Mouse (Mus musculus): ENCODE results near the gene Taar8c.
"Not testable (repeated sequence)": the region's sequence is repeated elsewhere in the genome, so short reads cannot be mapped to it uniquely, and the experiment has no call there.

The Taar8c gene

DNA sequence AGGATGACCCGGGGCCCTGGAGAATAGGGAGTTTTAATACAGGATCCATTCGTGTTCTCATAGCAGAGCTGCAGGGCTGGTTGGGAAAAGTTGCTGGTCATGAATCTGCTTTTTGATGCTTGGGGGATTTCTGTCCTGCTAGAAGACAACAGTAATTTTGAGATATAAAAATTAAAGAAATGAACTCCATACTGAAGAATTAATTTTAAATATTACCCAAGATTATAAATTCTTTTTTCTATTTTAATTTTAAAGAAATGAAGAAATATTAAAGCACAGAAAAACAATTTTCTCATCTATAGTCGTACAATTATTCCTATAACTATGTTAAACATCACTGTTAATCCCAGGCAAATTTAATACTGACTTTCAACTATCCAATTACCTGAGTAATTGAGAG is at the start of gene Taar8c:
TSS of gene Taar8c (minus strand) at position 101 of the 400 bp plus-strand sequence.
- not testable (repeated sequence) for DNase-seq

DNA sequence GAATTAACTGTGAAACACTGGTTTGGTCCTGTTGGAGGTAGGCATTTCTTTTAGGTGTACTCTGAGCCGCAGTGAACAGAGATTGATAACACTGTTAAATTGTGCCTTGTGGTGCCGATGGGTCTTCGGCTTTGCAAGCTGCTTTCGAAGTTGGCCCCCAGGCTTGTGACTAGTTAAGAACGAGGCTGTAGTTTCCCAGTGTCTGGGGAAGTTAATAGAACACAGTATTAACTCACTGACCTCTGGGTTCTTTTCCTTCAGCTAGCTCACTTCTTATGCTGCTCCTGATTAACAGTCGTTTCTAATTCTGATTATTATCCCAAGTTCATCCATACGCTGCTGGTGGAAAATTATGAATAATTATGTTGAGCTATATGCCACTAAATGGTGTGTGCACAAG is 48.4 kb upstream of the Taar8c start:
- no peak for DNase-seq

DNA sequence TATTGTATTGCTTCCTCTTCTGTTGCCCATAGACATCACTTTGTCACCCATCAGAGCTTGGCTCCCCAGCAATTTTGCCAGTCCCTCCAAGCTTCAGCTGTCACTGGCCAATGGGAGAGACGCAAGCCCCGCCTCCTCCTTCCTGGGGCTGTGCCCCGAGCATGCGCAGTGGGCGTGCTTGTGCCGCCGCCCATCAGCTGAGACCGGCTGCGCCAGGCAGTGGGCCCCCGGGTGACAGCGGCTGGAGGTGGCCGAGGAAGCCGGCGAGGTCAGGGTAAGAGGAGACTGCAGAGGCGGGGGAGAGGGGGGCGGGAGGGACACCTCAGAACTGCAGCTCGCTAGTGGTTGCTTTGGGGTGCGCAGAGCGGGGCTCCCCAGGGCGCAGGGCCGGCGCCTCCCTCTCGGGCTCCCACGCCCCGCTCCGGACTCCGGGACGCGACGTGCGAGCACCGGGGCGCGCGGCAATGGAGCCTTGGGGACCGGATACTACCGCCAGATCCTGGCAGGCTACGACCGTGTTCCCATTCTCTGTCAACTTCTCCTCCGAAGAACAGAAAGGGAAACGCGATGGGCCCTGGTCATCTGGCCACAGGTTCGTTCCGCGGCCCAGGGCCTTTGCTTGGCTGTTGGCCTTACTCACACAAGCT is 47.5 kb upstream of the Taar8c start, which contains the start of gene Stx7:
TSS of gene Stx7 (plus strand) at position 168 of the 647 bp plus-strand sequence.
- peak; percentile 96 for DNase-seq

DNA sequence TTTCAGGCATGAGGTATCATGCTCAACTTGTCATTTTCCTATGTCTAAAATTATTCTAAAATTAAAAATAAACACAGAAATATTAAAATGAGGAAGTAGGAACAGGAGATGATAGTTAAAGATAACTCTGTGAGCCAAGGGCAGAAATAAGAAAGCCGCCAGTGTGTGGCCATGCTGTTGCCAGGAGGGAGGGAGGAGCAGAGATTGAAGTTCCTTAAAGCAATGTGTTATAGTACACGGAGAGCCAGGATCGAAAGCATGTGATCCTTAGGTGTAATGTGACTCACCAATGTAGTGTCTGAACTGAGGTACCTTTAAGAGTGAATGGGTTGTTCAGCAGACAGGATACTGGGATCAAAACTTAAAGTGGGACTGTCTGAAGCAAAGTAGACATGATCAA is 41.0 kb upstream of the Taar8c start:
- no peak for DNase-seq

GRCm38 (mm10) chr10:24138623-24139261 is 37.0 kb upstream of the Taar8c start:
- DNase-seq, result no peak

GRCm38 (mm10) chr10:24134071-24134645 is 32.4 kb upstream of the Taar8c start:
- no peak for DNase-seq

DNA sequence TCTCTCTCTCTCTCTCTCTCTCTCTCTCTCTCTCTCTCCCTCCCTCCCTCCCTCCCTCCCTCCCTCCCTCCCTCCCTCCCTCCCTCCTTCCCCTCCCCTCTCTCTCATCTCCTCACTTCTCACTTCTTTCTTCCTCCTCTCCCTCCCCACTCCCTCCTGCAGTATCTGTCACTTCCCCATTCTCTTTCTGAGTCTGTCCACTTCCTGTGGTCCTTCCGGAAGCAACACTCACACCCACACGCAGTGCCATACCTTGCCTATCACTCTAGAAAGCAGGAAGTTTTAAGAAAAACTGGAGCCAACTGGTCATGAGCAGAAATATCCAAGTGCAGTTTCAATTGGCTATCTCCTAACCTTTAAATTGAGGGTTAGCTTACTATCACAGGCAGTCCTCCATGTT is 31.4 kb upstream of the Taar8c start:
- DNase-seq, result peak; percentile 34

DNA sequence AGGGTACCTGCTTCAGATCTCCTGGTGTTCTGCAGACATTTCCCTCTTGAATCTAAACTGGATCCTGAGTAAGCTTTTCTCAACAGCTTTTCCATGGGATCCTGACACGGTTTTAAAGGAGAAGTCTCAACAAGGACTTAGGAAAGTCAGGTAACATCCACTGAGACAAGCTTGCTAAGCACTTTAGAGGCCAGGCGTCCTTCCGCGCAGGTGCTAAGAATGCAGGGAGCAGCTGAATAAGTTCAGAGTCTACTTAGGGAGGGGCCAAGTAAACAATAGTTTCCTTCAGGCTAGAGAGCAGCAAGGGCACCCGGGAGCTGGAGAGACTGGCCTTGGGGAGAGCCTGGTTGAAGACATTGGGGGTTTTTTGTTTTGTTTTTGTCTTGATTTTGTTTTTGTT is 30.6 kb upstream of the Taar8c start:
- DNase-seq, result no peak

DNA sequence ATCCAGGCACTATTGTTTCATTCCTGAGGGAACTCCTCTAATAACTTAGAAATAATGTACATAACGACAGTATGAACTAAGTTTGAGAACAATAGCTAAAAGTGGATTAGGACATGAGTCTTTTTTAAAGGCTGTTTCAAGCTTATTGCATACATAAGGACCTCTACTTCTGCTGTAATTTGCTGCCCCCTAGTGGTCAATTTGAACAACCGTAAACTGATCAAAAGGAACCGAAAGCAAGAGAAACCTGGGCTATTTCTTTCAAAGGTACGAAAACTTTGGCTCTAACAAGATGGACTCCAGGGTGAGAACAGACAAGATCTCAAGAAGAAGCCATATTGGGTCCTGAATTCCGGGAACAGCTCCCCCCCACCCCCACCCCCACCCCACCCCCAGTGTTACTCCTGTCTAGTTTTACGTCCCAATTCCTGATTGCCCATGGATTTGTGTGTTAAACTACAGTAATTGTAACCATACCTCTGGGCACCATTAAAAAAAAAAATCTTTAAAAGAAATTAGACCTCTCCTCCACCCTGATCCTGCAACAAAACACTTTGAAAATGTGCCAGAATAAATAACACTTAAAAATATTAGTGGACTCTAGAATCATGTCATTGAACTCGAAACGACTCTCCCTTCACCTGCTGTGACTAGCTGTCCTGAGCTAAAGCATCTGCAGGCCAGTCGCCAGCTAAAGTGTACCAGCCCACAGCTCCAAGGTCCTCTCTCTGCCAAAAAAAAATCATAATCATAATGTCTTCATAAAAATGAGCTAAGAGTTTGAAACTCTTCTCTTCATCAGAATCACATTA is 29.9 kb upstream of the Taar8c start:
- DNase-seq, result peak; percentile 47

DNA sequence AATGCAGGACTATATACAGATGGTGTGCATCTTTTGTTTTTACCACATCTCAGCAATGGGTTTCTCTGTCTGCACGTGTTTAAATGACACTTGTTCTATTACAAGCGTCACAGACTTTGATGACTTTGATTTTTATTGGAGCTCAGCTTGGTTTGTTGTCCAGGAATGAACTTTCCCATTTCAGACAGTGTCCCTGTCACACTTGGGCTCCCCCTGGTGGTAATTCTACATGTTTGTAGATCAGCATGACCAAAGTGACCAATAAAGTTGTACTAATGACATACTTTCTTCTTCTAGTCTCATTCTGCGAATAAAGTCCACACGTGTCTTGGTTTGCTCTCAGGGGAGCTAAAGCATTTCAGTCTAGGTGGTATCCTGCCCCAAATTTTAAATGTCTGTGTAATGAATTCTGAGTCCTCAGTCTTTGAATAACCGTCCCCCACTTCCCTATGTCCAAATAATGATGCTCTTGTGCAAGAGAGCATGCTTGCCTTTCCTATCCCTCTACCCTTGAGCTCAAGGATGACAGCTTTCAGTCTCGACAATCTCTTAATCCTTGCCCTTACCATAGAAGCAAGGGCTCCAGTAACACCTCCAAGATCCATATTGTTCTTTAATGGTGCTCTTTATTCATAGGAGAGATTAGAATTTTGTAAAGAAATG is 9.5 kb upstream of the Taar8c start:
- peak; percentile 12 for DNase-seq

DNA sequence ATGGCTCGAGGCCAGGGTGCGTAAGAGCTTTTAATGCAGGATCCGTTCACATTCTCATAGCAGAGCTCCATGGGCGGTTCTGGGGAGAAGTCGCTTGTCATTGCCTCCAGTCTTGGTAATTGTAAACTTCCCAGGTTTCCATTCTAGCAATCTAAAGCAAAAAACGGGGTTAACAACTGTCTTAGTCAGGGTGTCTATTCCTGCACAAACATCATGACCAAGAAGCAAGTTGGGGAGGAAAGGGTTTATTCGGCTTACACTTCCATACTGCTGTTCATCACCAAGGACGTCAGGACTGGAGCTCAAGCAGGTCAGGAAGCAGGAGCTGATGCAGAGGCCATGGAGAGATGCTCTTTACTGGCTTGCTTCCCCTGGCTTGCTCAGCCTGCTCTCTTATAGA is 7.7 kb upstream of the Taar8c start, which contains the start of gene Taar9:
TSS of gene Taar9 (minus strand) at position 101 of the 400 bp plus-strand sequence.
- DNase-seq, result not testable (repeated sequence)

DNA sequence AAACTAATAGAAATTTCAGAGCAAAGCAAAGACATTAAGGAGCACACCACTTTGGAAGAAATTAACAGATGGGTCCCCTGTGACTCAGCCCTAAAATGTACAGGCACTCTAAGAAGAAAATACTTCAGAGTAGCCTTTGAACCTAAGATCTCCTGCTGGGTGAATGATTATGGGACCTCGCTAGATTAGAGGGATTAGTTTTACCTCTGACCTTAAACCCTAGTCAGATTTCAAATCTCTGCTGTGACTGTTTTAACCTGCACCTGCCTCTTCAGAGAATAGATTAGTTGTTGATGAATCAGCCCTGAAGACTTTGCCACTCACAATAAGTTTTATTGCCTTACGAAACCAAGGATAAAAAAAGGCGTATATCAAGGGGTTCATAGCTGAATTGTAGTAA is 6.5 kb upstream of the Taar8c start:
- DNase-seq, result no peak

DNA sequence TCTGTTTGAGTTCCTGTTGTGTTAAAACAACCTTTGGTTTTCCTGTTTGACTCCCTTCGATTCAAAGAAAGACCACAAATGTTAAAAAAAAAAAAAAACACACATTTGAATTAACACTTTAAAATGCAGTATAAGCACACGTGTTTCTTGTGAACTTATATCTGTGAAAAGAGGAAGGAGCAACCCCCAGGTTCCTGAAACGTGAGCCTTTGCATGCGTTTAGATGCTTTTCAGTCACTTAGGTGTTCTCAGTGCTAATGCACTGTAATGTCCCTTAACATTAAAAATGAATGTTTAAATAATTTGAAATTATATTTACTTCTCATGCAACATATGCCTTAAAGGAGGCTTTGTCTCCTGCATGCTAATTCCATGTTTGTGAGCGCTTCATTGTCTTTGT is 6.0 kb upstream of the Taar8c start:
- no peak for DNase-seq

GRCm38 (mm10) chr10:24103299-24103698 is 1.6 kb upstream of the Taar8c start:
- not testable (repeated sequence) for DNase-seq

DNA sequence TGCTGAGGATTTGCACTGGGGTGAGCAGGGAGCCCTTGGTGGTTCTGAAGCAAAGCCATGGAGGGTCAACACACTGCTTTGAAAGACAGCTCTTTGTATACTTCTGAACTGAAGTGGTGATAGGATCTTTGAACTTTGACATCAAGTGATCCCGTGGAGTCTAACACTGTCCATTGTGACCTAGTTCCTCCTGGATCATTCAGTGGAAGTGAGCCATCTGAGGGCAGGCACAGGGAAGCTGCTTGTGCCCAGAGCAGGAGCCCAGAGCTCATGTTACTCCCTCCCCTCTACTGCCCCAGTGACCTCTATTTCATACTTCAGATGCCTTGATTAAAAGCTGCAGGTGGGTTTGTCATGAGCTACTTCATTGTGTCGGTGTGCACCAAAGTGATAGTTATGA is 4.7 kb downstream of the Taar8c start:
- not testable (repeated sequence) for DNase-seq

GRCm38 (mm10) chr10:24092194-24092593 is 9.5 kb downstream of the Taar8c start, which contains the start of gene Taar8b:
TSS of gene Taar8b (minus strand) at chr10:24092294.
- no peak for DNase-seq

DNA sequence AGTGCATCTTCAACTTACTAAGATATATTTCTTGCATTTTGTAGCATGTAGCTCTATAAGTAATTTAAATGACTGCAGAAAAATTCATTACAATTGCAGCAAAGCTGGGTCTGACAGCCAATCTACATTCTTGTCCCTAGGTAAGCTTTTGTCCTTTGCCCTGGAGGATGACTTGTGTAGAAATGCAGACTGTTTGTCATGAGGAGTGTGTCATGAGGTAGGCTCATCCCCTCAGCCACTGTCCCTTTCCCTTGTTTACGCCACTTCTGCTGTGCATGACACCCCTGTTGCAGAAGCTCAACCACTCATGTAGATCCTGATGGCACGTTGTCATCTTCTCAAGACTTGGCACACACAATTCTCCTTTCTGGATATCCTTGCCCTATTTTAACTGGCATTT is 14.5 kb downstream of the Taar8c start:
- DNase-seq, result no peak

DNA sequence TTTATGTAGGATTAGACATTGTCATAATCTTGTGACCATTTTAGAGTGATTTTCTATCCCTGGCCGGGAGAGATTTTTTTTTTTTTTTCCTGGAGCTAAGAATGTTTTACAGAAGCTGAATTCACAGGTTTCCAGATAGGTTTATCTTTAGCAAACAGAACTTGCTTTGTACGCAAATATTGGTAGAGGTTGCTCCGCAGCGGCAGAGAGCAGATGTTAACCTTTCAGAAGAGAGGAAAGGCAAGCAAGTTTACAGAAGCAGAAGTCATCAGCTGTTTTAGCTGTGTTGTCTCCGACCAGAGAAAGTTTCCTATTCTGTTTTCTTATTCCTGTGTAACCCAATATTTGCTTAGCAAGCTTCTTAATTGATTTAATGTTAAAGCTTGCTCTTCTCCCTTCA is 15.2 kb downstream of the Taar8c start:
- no peak for DNase-seq

DNA sequence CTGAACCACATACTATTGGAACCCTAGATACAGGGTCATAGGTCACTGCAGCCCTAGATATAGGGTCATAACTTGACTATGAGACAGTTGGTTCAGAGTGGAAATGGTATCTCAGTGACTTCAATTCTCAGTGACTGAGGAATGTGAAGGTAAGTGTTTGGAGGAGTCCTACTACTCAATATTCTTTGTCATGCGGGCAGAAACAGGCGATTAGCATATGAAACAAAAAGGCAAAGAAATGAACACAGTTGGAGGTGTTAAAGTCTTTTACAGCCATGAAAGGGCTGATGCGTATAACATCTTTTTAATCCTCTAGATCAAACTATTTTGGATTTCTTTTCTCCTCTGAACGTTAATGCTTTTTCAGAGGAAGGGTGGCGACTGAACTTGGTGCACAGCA is 15.8 kb downstream of the Taar8c start:
- no peak for DNase-seq

DNA sequence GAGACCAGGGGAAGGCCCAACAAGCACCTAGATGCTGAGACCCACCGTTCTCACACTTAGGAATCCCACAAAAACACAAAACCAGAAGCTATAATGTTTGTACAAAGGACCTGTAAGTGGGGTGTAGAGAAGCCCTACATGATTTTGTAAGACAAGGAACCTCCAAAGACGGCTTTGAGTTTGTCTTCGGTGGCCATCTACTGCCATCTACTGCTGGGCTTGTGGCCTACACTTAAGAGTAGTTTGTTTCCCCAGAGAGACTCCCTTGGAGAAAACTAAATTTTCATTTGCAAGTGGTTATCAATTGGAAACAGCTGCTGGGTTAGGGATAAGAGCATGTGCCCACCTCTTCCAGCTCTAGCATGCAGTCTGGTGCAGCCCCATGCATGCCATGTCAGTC is 21.5 kb downstream of the Taar8c start:
- DNase-seq, result peak; percentile 11

- DNase-seq, result not testable (repeated sequence)
These were observed 25.5 kb downstream of the Taar8c start, which contains the start of gene Taar8a for GRCm38 (mm10) chr10:24076200-24076599. TSS of gene Taar8a (plus strand) at chr10:24076500.

DNA sequence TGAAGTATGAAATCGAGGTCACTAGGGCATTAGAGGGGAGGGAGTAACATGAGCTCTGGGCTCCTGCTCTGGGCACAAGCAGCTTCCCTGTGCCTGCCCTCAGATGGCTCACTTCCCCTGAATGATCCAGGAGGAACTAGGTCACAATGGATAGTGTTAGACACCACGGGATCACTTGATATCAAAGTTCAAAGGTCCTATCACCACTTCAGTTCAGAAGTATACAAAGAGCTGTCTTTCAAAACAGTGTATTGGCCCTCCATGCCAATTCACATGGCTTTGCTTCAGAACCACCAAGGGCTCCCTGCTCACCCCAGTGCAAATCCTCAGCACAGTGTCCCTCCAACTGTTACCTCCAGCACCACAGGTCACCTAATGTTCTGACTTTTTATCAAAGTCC is 27.0 kb downstream of the Taar8c start:
- not testable (repeated sequence) for DNase-seq

- DNase-seq, result no peak
These were observed 42.7 kb downstream of the Taar8c start for GRCm38 (mm10) chr10:24058986-24059385.
